Mouse (Mus musculus) cerebellum, adult (tissue): ENCODE data around the gene Pde6c.

Source experiments
- ATAC-seq: cut with Nextera tagmentation; 2 replicates; pipeline ENCODE4 v1.9.2; 2017; ENCODE audit warnings: mild to moderate bottlenecking, moderate library complexity, mixed read lengths; ENCODE audit not compliant: insufficient number of reproducible peaks, low FRiP score, low TSS enrichment

Pde6c gene

GRCm38 (mm10) chr19:38132481-38132880 is at the start of gene Pde6c:
TSS of gene Pde6c (plus strand) at chr19:38132781.
- ATAC-seq, result no peak

- no peak for ATAC-seq
Measured at GRCm38 (mm10) chr19:38082931-38083525, 49.6 kb upstream of the Pde6c start.

GRCm38 (mm10) chr19:38085841-38086240 is 46.7 kb upstream of the Pde6c start:
- no peak for ATAC-seq

GRCm38 (mm10) chr19:38086948-38087551 is 45.5 kb upstream of the Pde6c start:
- ATAC-seq, result no peak

GRCm38 (mm10) chr19:38089358-38089757 is 43.2 kb upstream of the Pde6c start:
- no peak for ATAC-seq

GRCm38 (mm10) chr19:38091512-38091985 is 41.0 kb upstream of the Pde6c start:
- no peak for ATAC-seq

GRCm38 (mm10) chr19:38096231-38096630 is 36.4 kb upstream of the Pde6c start:
- no peak for ATAC-seq

GRCm38 (mm10) chr19:38096858-38097758 is 35.5 kb upstream of the Pde6c start, which contains the start of gene Ffar4:
TSS of gene Ffar4 (plus strand) at chr19:38097071.
- ATAC-seq, result no peak

- no peak for ATAC-seq
Measured at GRCm38 (mm10) chr19:38107871-38108270, 24.7 kb upstream of the Pde6c start.

GRCm38 (mm10) chr19:38109506-38110242 is 22.9 kb upstream of the Pde6c start:
- no peak for ATAC-seq

- no peak for ATAC-seq
Measured at GRCm38 (mm10) chr19:38111056-38111455, 21.5 kb upstream of the Pde6c start.

GRCm38 (mm10) chr19:38112575-38112974 is 20.0 kb upstream of the Pde6c start:
- ATAC-seq, result no peak

GRCm38 (mm10) chr19:38114834-38115491 is 17.6 kb upstream of the Pde6c start:
- ATAC-seq, result no peak

GRCm38 (mm10) chr19:38120123-38120760 is 12.3 kb upstream of the Pde6c start:
- no peak for ATAC-seq

- ATAC-seq, result no peak
Measured at GRCm38 (mm10) chr19:38123921-38124320, 8.7 kb upstream of the Pde6c start.

- ATAC-seq, result no peak
Measured at GRCm38 (mm10) chr19:38124401-38125218, 8.0 kb upstream of the Pde6c start.

- ATAC-seq, result no peak
Measured at GRCm38 (mm10) chr19:38125219-38125610, 7.4 kb upstream of the Pde6c start, which contains the start of gene Rbp4. TSS of gene Rbp4 (minus strand) at chr19:38125281.

GRCm38 (mm10) chr19:38126656-38127055 is 5.9 kb upstream of the Pde6c start:
- ATAC-seq, result no peak

GRCm38 (mm10) chr19:38133986-38134385 is 1.4 kb downstream of the Pde6c start:
- no peak for ATAC-seq
